Mouse (Mus musculus): Measurements from ENCODE around the gene Lama4. TPM values are rescaled to one million over a fixed set of nuclear protein-coding genes. Genes with fewer than 3 reads are reported as not detected.

The Lama4 gene
- polyA plus RNA-seq, 1 experiment from 2014 or later: 46.6 TPM

GRCm38 (mm10) chr10:39014836-39015235, 49.5 kb downstream of the Lama4 start:
- Histone ChIP-seq H3K27ac (ENCODE audit: low read length) (no peak overlapping the region), H3K4me3 (ENCODE audit: low read length) (no peak overlapping the region), H3K4me2 (ENCODE audit: low read depth, low read length) (no peak overlapping the region), H3K9me3 (ENCODE audit: control insufficient read depth, low read length) (no peaks in the 10 kb centered on the region), H3K4me1 (ENCODE audit: control insufficient read depth, insufficient read depth, low read length) (no peaks in the 10 kb centered on the region), H3K27me3 (replicated peaks; ENCODE audit: control insufficient read depth, insufficient read depth, low read length) (no peaks in the 10 kb centered on the region), H3K9ac (ENCODE audit: low read depth, low read length) (no peak overlapping the region), H3K36me3 (ENCODE audit: control insufficient read depth, insufficient read depth, low read length) (no peaks in the 10 kb centered on the region)
- no peak for ATAC-seq
- WGBS: 59% methylated on average over 2 of the region's 2 CpGs

GRCm38 (mm10) chr10:39017986-39018385, 52.7 kb downstream of the Lama4 start:
- no peaks in the 10 kb centered on the region for H3K36me3 ChIP-seq (ENCODE audit: control insufficient read depth, insufficient read depth, low read length)
- ATAC-seq: no peak
- no peak overlapping the region for H3K27ac ChIP-seq (ENCODE audit: low read length)
- no peaks in the 10 kb centered on the region for H3K27me3 ChIP-seq (replicated peaks; ENCODE audit: control insufficient read depth, insufficient read depth, low read length)
- WGBS: 74% methylated on average over 4 of the region's 4 CpGs
- no peak overlapping the region for H3K9ac ChIP-seq (ENCODE audit: low read depth, low read length)
- no peaks in the 10 kb centered on the region for H3K4me1 ChIP-seq (ENCODE audit: control insufficient read depth, insufficient read depth, low read length)
- H3K4me2 ChIP-seq (ENCODE audit: low read depth, low read length): no peak overlapping the region
- H3K9me3 ChIP-seq (ENCODE audit: control insufficient read depth, low read length): no peaks in the 10 kb centered on the region
- no peak overlapping the region for H3K4me3 ChIP-seq (ENCODE audit: low read length)

GRCm38 (mm10) chr10:39018635-39019034, 53.3 kb downstream of the Lama4 start:
- Histone ChIP-seq H3K36me3 (ENCODE audit: control insufficient read depth, insufficient read depth, low read length) (no peaks in the 10 kb centered on the region), H3K27ac (ENCODE audit: low read length) (no peak overlapping the region), H3K4me1 (ENCODE audit: control insufficient read depth, insufficient read depth, low read length) (no peaks in the 10 kb centered on the region), H3K9me3 (ENCODE audit: control insufficient read depth, low read length) (no peaks in the 10 kb centered on the region), H3K4me2 (ENCODE audit: low read depth, low read length) (no peak overlapping the region), H3K4me3 (ENCODE audit: low read length) (no peak overlapping the region), H3K27me3 (replicated peaks; ENCODE audit: control insufficient read depth, insufficient read depth, low read length) (no peaks in the 10 kb centered on the region), H3K9ac (ENCODE audit: low read depth, low read length) (no peak overlapping the region)
- 80% methylated on average over 1 of the region's 1 CpGs for WGBS
- no peak for ATAC-seq

- 84% methylated on average over 5 of the region's 5 CpGs for WGBS
- no peaks in the 10 kb centered on the region for H3K27me3 ChIP-seq (replicated peaks; ENCODE audit: control insufficient read depth, insufficient read depth, low read length)
These were observed 58.4 kb downstream of the Lama4 start for GRCm38 (mm10) chr10:39023618-39024256.

GRCm38 (mm10) chr10:39026529-39026928, 61.2 kb downstream of the Lama4 start:
- H3K4me3 ChIP-seq (ENCODE audit: low read length): no peak overlapping the region

More at GRCm38 (mm10) chr10:39023618-39024256, 58.4 kb downstream of the Lama4 start:
- ATAC-seq: no peak
- Histone ChIP-seq H3K4me1 (ENCODE audit: control insufficient read depth, insufficient read depth, low read length) (no peaks in the 10 kb centered on the region), H3K27ac (ENCODE audit: low read length) (no peak overlapping the region), H3K9me3 (ENCODE audit: control insufficient read depth, low read length) (no peaks in the 10 kb centered on the region), H3K4me2 (ENCODE audit: low read depth, low read length) (no peak overlapping the region), H3K9ac (ENCODE audit: low read depth, low read length) (no peak overlapping the region), H3K4me3 (ENCODE audit: low read length) (no peak overlapping the region), H3K36me3 (ENCODE audit: control insufficient read depth, insufficient read depth, low read length) (no peaks in the 10 kb centered on the region)

GRCm38 (mm10) chr10:39027058-39027457, 61.7 kb downstream of the Lama4 start:
- ATAC-seq: no peak
- Histone ChIP-seq H3K4me3 (ENCODE audit: low read length) (no peak overlapping the region), H3K9ac (ENCODE audit: low read depth, low read length) (no peak overlapping the region), H3K27me3 (replicated peaks; ENCODE audit: control insufficient read depth, insufficient read depth, low read length) (no peaks in the 10 kb centered on the region), H3K27ac (ENCODE audit: low read length) (no peak overlapping the region), H3K36me3 (ENCODE audit: control insufficient read depth, insufficient read depth, low read length) (no peaks in the 10 kb centered on the region), H3K4me1 (ENCODE audit: control insufficient read depth, insufficient read depth, low read length) (no peaks in the 10 kb centered on the region), H3K9me3 (ENCODE audit: control insufficient read depth, low read length) (no peaks in the 10 kb centered on the region), H3K4me2 (ENCODE audit: low read depth, low read length) (no peak overlapping the region)
- 69% methylated on average over 5 of the region's 5 CpGs for WGBS

More at GRCm38 (mm10) chr10:39026529-39026928, 61.2 kb downstream of the Lama4 start:
- H3K4me2 ChIP-seq (ENCODE audit: low read depth, low read length): no peak overlapping the region
- H3K36me3 ChIP-seq (ENCODE audit: control insufficient read depth, insufficient read depth, low read length): no peaks in the 10 kb centered on the region
- WGBS: 79% methylated on average over 8 of the region's 8 CpGs
- H3K27ac ChIP-seq (ENCODE audit: low read length): no peak overlapping the region
- H3K27me3 ChIP-seq (replicated peaks; ENCODE audit: control insufficient read depth, insufficient read depth, low read length): no peaks in the 10 kb centered on the region
- H3K9me3 ChIP-seq (ENCODE audit: control insufficient read depth, low read length): no peaks in the 10 kb centered on the region
- ATAC-seq: no peak
- no peak overlapping the region for H3K9ac ChIP-seq (ENCODE audit: low read depth, low read length)
- H3K4me1 ChIP-seq (ENCODE audit: control insufficient read depth, insufficient read depth, low read length): no peaks in the 10 kb centered on the region

GRCm38 (mm10) chr10:39028403-39028802, 63.1 kb downstream of the Lama4 start:
- WGBS: 67% methylated on average over 5 of the region's 5 CpGs
- no peak for ATAC-seq
- no peak overlapping the region for H3K4me2 ChIP-seq (ENCODE audit: low read depth, low read length)
- H3K9ac ChIP-seq (ENCODE audit: low read depth, low read length): no peak overlapping the region
- no peak overlapping the region for H3K4me3 ChIP-seq (ENCODE audit: low read length)
- no peaks in the 10 kb centered on the region for H3K27me3 ChIP-seq (replicated peaks; ENCODE audit: control insufficient read depth, insufficient read depth, low read length)
- no peaks in the 10 kb centered on the region for H3K36me3 ChIP-seq (ENCODE audit: control insufficient read depth, insufficient read depth, low read length)
- H3K4me1 ChIP-seq (ENCODE audit: control insufficient read depth, insufficient read depth, low read length): no peaks in the 10 kb centered on the region
- no peak overlapping the region for H3K27ac ChIP-seq (ENCODE audit: low read length)
- H3K9me3 ChIP-seq (ENCODE audit: control insufficient read depth, low read length): no peaks in the 10 kb centered on the region

- no peak overlapping the region for H3K27ac ChIP-seq (ENCODE audit: low read length)
- no peak overlapping the region for H3K9ac ChIP-seq (ENCODE audit: low read depth, low read length)
- H3K36me3 ChIP-seq (ENCODE audit: control insufficient read depth, insufficient read depth, low read length): no peaks in the 10 kb centered on the region
- no peak overlapping the region for H3K4me2 ChIP-seq (ENCODE audit: low read depth, low read length)
- 80% methylated on average over 6 of the region's 6 CpGs for WGBS
- H3K27me3 ChIP-seq (replicated peaks; ENCODE audit: control insufficient read depth, insufficient read depth, low read length): no peaks in the 10 kb centered on the region
- H3K4me1 ChIP-seq (ENCODE audit: control insufficient read depth, insufficient read depth, low read length): no peaks in the 10 kb centered on the region
- H3K9me3 ChIP-seq (ENCODE audit: control insufficient read depth, low read length): no peaks in the 10 kb centered on the region
- no peak overlapping the region for H3K4me3 ChIP-seq (ENCODE audit: low read length)
- no peak for ATAC-seq
These were observed 64.2 kb downstream of the Lama4 start for GRCm38 (mm10) chr10:39029297-39030147.

- H3K27ac ChIP-seq (ENCODE audit: low read length): no peak overlapping the region
- no peaks in the 10 kb centered on the region for H3K36me3 ChIP-seq (ENCODE audit: control insufficient read depth, insufficient read depth, low read length)
- WGBS: 90% methylated on average over 14 of the region's 14 CpGs
- ATAC-seq: no peak
- no peak overlapping the region for H3K9ac ChIP-seq (ENCODE audit: low read depth, low read length)
- H3K9me3 ChIP-seq (ENCODE audit: control insufficient read depth, low read length): no peaks in the 10 kb centered on the region
- no peak overlapping the region for H3K4me3 ChIP-seq (ENCODE audit: low read length)
- no peaks in the 10 kb centered on the region for H3K27me3 ChIP-seq (replicated peaks; ENCODE audit: control insufficient read depth, insufficient read depth, low read length)
- no peaks in the 10 kb centered on the region for H3K4me1 ChIP-seq (ENCODE audit: control insufficient read depth, insufficient read depth, low read length)
- H3K4me2 ChIP-seq (ENCODE audit: low read depth, low read length): no peak overlapping the region
These were observed 64.9 kb downstream of the Lama4 start for GRCm38 (mm10) chr10:39030148-39030685.
